Mouse (Mus musculus): ENCODE measurements around the gene Sdf4. TPM values are rescaled to one million over a fixed set of nuclear protein-coding genes. Genes with fewer than 3 reads are reported as not detected.
A peak's percentile ranks its signal among the peaks of the same experiment; 100 is the strongest.

Gene Sdf4
- polyA plus RNA-seq (2014; fragmentation: Nextera tagmentation; extraction: Ambion mirVana), result 163 and 171 TPM in 2 replicates

DNA sequence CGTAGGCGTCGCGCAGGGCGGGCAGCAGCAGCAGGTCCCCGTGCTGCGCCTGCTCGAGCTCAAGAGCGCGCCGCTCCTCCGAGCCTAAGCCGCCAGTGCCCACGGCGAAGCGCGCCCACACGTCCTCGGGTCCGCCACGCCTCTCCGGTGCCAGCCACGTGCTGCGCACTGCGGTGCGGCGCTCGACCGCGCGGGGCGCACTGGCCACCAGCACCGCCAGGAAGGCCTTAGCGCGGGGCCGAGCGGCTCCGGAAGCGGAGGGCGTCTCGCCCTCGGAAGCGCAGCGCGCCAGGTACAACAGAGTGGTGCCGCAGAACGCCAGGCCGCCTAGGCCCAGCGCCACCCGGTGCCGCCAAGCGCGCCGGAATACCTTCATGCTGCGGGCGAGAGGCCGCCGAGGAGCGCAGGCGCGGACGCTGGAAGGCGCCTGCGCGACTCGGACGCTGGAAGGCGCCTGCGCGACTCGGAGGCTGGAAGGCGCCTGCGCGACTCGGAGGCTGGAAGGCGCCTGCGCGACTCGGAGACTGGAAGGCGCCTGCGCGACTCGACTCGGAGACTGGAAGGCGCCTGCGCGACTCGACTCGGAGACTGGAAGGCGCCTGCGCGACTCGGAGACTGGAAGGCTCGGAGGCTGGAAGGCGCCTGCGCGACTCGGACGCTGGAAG, at the start of gene Sdf4, which contains the start of gene B3galt6:
Gene Sdf4 (plus strand): TSS at position 632 of the 665 bp plus-strand sequence.
Gene B3galt6 (minus strand): TSS at position 409 of the 665 bp plus-strand sequence.
- H3K36me3 ChIP-seq (ENCODE audit: control insufficient read depth, insufficient read depth, low read length), result peaks cover 12% of the 10 kb centered on the region; the same call in 1 of the 2 replicates
- H3K27me3 ChIP-seq (ENCODE audit: control insufficient read depth, insufficient read depth, low read length), result no peaks in the 10 kb centered on the region
- peaks cover 15% of the 10 kb centered on the region; the same call in 1 of the 2 replicates for H3K4me1 ChIP-seq (ENCODE audit: control insufficient read depth, insufficient read depth, low read length)
- ATAC-seq (ENCODE audit: insufficient number of reproducible peaks, insufficient read depth, low FRiP score, low read depth), result peak; percentile 85
- WGBS, result under 1% methylated on average over 98 of the region's 99 CpGs
- H3K4me2 ChIP-seq (replicated peaks; ENCODE audit: low read depth, low read length), result peak within 1 kb of the TSS; percentile 99
- H3K9ac ChIP-seq (replicated peaks; ENCODE audit: low read depth, low read length), result peak within 1 kb of the TSS; percentile 76
- H3K9me3 ChIP-seq (ENCODE audit: control insufficient read depth, low read depth, low read length), result no peaks in the 10 kb centered on the region
- peak within 1 kb of the TSS; percentile 72 for H3K4me3 ChIP-seq (ENCODE audit: low read depth, low read length)
- peak within 1 kb of the TSS; percentile 95 for H3K27ac ChIP-seq (ENCODE audit: low read length)

DNA sequence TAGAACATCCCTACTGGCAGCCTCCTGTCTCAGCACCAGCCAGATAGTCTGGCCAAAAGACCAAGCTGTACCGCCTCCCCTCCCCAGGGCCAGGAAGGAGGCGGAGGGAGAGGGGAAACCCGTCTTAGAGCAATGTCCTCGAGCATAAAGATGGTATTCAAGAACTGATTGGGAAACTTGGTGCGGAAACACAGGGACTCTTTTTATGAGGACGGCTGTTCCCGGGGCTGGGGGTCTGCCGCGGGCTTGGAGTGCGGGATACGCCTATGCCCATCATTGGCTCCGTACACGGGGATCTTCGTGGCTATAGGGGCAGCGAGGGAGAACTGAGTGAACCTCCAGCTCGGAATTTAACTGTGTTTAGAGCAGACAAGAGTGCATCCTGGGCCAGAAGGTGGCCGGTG, 49.6 kb upstream of the Sdf4 start:
- Histone ChIP-seq H3K4me2 (replicated peaks; ENCODE audit: low read depth, low read length) (peak overlapping the region; percentile 91), H3K36me3 (ENCODE audit: control insufficient read depth, insufficient read depth, low read length) (peaks cover 8% of the 10 kb centered on the region), H3K9ac (replicated peaks; ENCODE audit: low read depth, low read length) (peak overlapping the region; percentile 71), H3K4me1 (ENCODE audit: control insufficient read depth, insufficient read depth, low read length) (peaks cover 12% of the 10 kb centered on the region), H3K9me3 (ENCODE audit: control insufficient read depth, low read depth, low read length) (no peaks in the 10 kb centered on the region), H3K4me3 (ENCODE audit: low read depth, low read length) (peak overlapping the region; percentile 96), H3K27ac (ENCODE audit: low read length) (peak overlapping the region; percentile 84), H3K27me3 (ENCODE audit: control insufficient read depth, insufficient read depth, low read length) (no peaks in the 10 kb centered on the region)
- no peak for ATAC-seq (ENCODE audit: insufficient number of reproducible peaks, insufficient read depth, low FRiP score, low read depth)
- under 1% methylated on average over 17 of the region's 17 CpGs for WGBS

DNA sequence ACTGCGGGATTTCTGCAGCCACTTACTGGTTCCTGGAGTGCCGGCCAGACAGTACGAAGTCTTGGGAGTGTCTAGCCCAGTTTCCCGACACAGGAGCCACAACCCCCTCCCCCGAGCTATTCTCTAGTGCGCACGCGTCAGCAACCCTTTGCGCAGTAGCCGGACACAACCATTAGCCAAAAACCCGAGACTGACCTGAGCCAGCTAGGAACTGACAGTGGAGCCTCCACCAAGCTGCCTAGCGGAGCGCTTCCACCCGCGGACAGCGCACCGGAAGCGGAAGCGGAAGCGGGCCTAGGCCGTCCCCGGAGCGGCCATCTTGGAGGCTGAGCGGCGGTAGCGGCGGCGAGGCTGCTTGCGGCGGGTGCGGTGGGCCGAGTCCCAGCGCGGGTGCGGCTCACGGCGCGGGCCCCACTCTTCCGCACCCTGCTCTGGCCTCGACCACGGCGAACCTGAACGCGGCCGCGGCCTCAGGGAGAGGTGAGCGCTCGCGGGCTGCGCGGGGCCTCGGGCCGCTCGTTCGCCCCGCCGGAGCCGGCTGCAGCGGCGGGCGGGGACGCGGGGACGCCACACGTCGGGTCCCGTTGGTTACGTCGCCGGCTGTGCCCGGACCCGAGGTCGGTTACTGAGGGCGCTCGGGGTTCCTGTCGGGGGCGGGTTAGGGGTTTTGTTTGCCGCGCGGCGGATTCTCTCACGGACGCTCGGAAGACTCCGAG, 49.0 kb upstream of the Sdf4 start, which contains the start of gene Ube2j2:
Gene Ube2j2 (plus strand): TSS at position 298 of the 716 bp plus-strand sequence.
- peaks cover 13% of the 10 kb centered on the region for H3K36me3 ChIP-seq (ENCODE audit: control insufficient read depth, insufficient read depth, low read length)
- H3K9ac ChIP-seq (replicated peaks; ENCODE audit: low read depth, low read length), result peak within 1 kb of the TSS; percentile 92
- H3K9me3 ChIP-seq (ENCODE audit: control insufficient read depth, low read depth, low read length), result no peaks in the 10 kb centered on the region
- H3K27me3 ChIP-seq (ENCODE audit: control insufficient read depth, insufficient read depth, low read length), result no peaks in the 10 kb centered on the region
- H3K4me2 ChIP-seq (replicated peaks; ENCODE audit: low read depth, low read length), result peak within 1 kb of the TSS; percentile 91
- H3K27ac ChIP-seq (ENCODE audit: low read length), result peak within 1 kb of the TSS; percentile 84
- peak within 1 kb of the TSS; percentile 96 for H3K4me3 ChIP-seq (ENCODE audit: low read depth, low read length)
- peaks cover 12% of the 10 kb centered on the region for H3K4me1 ChIP-seq (ENCODE audit: control insufficient read depth, insufficient read depth, low read length)
- ATAC-seq (ENCODE audit: insufficient number of reproducible peaks, insufficient read depth, low FRiP score, low read depth), result peak; percentile 99
- whole genome bisulfite sequencing, result under 1% methylated on average over 67 of the region's 85 CpGs

DNA sequence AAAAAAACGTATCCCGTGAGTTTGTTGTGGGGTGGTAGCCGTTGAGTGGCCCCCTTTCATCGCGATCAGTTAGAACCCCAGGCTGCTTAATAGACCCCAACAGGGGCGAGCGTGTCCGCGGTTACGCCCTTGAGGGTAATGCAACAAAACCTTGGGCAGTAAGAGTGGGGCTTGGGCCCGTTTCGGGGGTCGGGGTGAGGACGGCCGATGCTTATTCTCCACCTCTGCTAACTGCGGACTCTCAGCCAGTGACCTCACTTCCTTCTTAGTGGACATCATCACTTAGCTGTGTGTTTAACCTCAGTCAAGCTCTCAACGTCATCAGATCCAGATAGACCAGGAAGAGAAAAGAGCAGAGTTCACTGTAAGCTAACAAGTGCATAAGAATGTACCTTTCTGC, 48.4 kb upstream of the Sdf4 start:
- Histone ChIP-seq H3K4me1 (ENCODE audit: control insufficient read depth, insufficient read depth, low read length) (peaks cover 12% of the 10 kb centered on the region), H3K27ac (ENCODE audit: low read length) (no peak overlapping the region; the same call in 1 of the 2 replicates), H3K9me3 (ENCODE audit: control insufficient read depth, low read depth, low read length) (no peaks in the 10 kb centered on the region), H3K4me2 (replicated peaks; ENCODE audit: low read depth, low read length) (peak overlapping the region; percentile 80), H3K36me3 (ENCODE audit: control insufficient read depth, insufficient read depth, low read length) (peaks cover 19% of the 10 kb centered on the region), H3K4me3 (ENCODE audit: low read depth, low read length) (peak overlapping the region; percentile 96), H3K9ac (replicated peaks; ENCODE audit: low read depth, low read length) (peak overlapping the region; percentile 92), H3K27me3 (ENCODE audit: control insufficient read depth, insufficient read depth, low read length) (no peaks in the 10 kb centered on the region)
- ATAC-seq (ENCODE audit: insufficient number of reproducible peaks, insufficient read depth, low FRiP score, low read depth), result no peak
- 1% methylated on average over 17 of the region's 17 CpGs for WGBS

DNA sequence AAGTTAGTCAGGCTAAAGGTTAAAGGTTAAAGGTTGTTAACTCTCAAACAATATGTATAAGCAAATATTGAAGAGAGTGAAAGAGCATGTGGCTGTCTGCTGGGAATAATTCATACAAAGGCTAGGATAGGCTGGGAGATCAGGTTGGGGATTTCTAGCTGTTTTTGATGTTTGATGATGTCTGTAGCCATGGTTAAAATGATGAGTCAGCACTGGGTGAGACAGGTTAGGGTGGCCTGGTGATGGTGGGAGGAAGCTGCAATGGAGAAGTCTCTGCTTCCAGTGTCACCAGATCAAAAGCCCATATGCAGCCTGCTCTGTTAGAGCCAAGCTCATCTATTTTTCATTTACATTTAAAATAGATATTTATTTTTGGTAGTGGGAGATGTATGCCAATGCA, 45.6 kb upstream of the Sdf4 start:
- no peak overlapping the region for H3K27ac ChIP-seq (ENCODE audit: low read length)
- H3K36me3 ChIP-seq (ENCODE audit: control insufficient read depth, insufficient read depth, low read length), result peaks cover 46% of the 10 kb centered on the region
- H3K9ac ChIP-seq (replicated peaks; ENCODE audit: low read depth, low read length), result no peak overlapping the region
- no peak for ATAC-seq (ENCODE audit: insufficient number of reproducible peaks, insufficient read depth, low FRiP score, low read depth)
- no peaks in the 10 kb centered on the region for H3K27me3 ChIP-seq (ENCODE audit: control insufficient read depth, insufficient read depth, low read length)
- no peak overlapping the region for H3K4me2 ChIP-seq (replicated peaks; ENCODE audit: low read depth, low read length)
- no peak overlapping the region for H3K4me3 ChIP-seq (ENCODE audit: low read depth, low read length)
- H3K4me1 ChIP-seq (ENCODE audit: control insufficient read depth, insufficient read depth, low read length), result peaks cover 12% of the 10 kb centered on the region
- H3K9me3 ChIP-seq (ENCODE audit: control insufficient read depth, low read depth, low read length), result no peaks in the 10 kb centered on the region

DNA sequence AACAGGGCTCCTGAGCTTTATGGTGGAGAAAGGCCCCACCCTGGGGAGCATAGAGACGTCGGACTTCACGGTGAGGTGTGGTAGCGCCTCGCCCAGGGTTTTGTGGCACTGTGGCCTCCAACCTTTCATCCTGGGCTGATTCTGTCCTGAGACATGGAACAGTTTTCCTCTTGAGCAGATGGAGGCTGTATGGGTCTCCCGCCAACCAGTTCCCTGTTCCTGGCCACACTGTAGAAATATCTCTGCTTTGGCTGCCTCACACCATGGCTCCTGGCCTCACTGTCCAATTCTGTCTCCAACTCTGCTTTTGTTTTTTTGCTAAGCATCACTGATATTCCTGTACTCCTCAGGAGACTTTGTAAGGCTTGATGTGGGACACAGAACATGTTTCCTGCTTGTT, 37.2 kb upstream of the Sdf4 start:
- ATAC-seq (ENCODE audit: insufficient number of reproducible peaks, insufficient read depth, low FRiP score, low read depth), result no peak
- Histone ChIP-seq H3K9ac (replicated peaks; ENCODE audit: low read depth, low read length) (no peak overlapping the region), H3K9me3 (ENCODE audit: control insufficient read depth, low read depth, low read length) (no peaks in the 10 kb centered on the region), H3K4me3 (ENCODE audit: low read depth, low read length) (no peak overlapping the region), H3K27ac (ENCODE audit: low read length) (no peak overlapping the region), H3K4me2 (replicated peaks; ENCODE audit: low read depth, low read length) (no peak overlapping the region), H3K4me1 (ENCODE audit: control insufficient read depth, insufficient read depth, low read length) (no peaks in the 10 kb centered on the region), H3K36me3 (ENCODE audit: control insufficient read depth, insufficient read depth, low read length) (peaks cover 54% of the 10 kb centered on the region), H3K27me3 (ENCODE audit: control insufficient read depth, insufficient read depth, low read length) (no peaks in the 10 kb centered on the region)
- WGBS, result 89% methylated on average over 6 of the region's 6 CpGs

DNA sequence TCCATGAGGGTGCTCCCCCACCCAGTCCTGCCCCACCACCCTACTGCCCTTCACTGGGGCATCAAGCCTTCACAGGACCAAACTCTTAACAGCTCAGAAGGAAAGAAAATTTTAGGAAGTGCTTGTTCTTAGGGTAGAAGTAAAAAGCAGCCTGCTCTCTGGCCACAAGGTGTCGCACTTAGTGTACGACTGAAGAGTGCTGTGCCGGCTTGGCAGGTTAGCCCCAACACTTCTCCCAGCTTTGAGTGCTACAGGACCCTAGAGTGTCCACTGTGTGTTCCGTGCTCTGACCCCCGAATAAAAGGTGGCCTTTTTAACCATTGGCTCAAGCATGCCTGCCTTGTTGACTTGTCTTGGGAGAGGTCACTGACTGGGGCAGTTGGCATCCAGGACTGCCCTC, 33.4 kb upstream of the Sdf4 start:
- Histone ChIP-seq H3K27ac (ENCODE audit: low read length) (no peak overlapping the region), H3K4me1 (ENCODE audit: control insufficient read depth, insufficient read depth, low read length) (peaks cover 4% of the 10 kb centered on the region; the same call in 1 of the 2 replicates), H3K4me2 (replicated peaks; ENCODE audit: low read depth, low read length) (no peak overlapping the region), H3K9me3 (ENCODE audit: control insufficient read depth, low read depth, low read length) (no peaks in the 10 kb centered on the region), H3K36me3 (ENCODE audit: control insufficient read depth, insufficient read depth, low read length) (peaks cover 27% of the 10 kb centered on the region), H3K4me3 (ENCODE audit: low read depth, low read length) (no peak overlapping the region), H3K27me3 (ENCODE audit: control insufficient read depth, insufficient read depth, low read length) (no peaks in the 10 kb centered on the region), H3K9ac (replicated peaks; ENCODE audit: low read depth, low read length) (no peak overlapping the region)
- peak; percentile 43; the same call in 1 of the 2 replicates for ATAC-seq (ENCODE audit: insufficient number of reproducible peaks, insufficient read depth, low FRiP score, low read depth)
- WGBS, result 2% methylated on average over 5 of the region's 5 CpGs

DNA sequence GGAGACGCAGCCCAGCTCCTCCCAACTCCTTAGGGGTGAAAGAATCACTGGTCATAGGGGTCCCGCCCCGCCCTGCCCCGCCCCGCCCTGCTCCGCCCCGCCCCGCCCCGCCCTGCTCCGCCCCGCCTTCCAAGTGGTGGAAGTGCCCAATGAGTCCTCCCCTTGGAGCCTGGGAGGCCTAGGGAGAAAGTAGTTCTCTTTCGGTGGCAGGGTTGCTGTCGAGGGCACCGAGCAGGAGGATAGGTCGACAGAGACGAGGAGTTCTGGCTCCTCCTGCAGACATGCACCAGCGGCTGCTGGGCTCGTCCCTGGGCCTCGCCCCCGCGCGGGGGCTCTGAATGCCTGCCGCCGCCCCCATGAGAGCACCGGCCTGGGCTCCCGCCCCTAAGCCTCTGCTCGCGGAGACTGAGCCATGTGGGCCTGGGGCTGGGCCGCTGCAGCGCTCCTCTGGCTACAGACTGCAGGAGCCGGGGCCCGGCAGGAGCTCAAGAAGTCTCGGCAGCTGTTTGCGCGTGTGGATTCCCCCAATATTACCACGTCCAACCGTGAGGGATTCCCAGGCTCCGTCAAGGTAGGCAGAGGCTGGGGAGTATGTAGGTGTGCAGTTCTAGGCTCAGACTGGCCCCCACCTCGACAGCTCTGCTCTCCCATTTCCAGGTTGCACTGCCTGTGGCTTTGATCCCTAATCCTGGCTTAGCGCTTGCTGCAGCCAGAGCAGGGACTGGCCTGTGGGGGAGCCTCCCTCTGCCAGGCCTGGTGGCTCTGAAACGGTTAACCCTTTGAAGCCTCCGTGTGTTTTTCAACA, 30.3 kb upstream of the Sdf4 start, which contains the start of gene C1qtnf12:
Gene C1qtnf12 (plus strand): TSS at position 152 of the 805 bp plus-strand sequence.
- H3K4me3 ChIP-seq (ENCODE audit: low read depth, low read length), result peak within 1 kb of the TSS; percentile 40
- whole genome bisulfite sequencing, result under 1% methylated on average over 36 of the region's 42 CpGs
- peaks cover 4% of the 10 kb centered on the region; the same call in 1 of the 2 replicates for H3K4me1 ChIP-seq (ENCODE audit: control insufficient read depth, insufficient read depth, low read length)
- H3K4me2 ChIP-seq (replicated peaks; ENCODE audit: low read depth, low read length), result peak within 1 kb of the TSS; percentile 68
- H3K9me3 ChIP-seq (ENCODE audit: control insufficient read depth, low read depth, low read length), result no peaks in the 10 kb centered on the region
- ATAC-seq (ENCODE audit: insufficient number of reproducible peaks, insufficient read depth, low FRiP score, low read depth), result peak; percentile 82
- peak within 1 kb of the TSS; percentile 54 for H3K9ac ChIP-seq (replicated peaks; ENCODE audit: low read depth, low read length)
- H3K36me3 ChIP-seq (ENCODE audit: control insufficient read depth, insufficient read depth, low read length), result peaks cover 20% of the 10 kb centered on the region
- H3K27ac ChIP-seq (ENCODE audit: low read length), result no peak within 1 kb of the TSS
- H3K27me3 ChIP-seq (ENCODE audit: control insufficient read depth, insufficient read depth, low read length), result no peaks in the 10 kb centered on the region
